Mouse (Mus musculus) midbrain, postnatal 0 days (tissue): ENCODE data around the gene Tarm1. TPM values are rescaled to one million over a fixed set of nuclear protein-coding genes. Genes with fewer than 3 reads are reported as not detected.
A peak's percentile ranks its signal among the peaks of the same experiment; 100 is the strongest.

Experiments used
- ATAC-seq: fragments of 200-750 bp; cut with Nextera tagmentation; 2 replicates; pipeline ENCODE4 v1.8.0; 2017; ENCODE audit warnings: moderate number of reproducible peaks, mild to moderate bottlenecking, moderate TSS enrichment, moderate library complexity; ENCODE audit not compliant: low FRiP score
- DNase-seq: peaks from one replicate; pipeline ENCODE4 v3.0.0-alpha.2; 2015; ENCODE audit warnings: low spot score
- H3K27ac ChIP-seq: fragments of 300-500 bp; sonication (generic); 2 replicates; pipeline ENCODE4 v1.5.1; 2014; ENCODE audit warnings: low read depth, mild to moderate bottlenecking, low read length, mixed read lengths
- H3K27me3 ChIP-seq: fragments of 300-500 bp; sonication (generic); 2 replicates; pipeline ENCODE4 v1.6.1; 2014; ENCODE audit warnings: low read length, control low read depth, mixed read lengths; ENCODE audit not compliant: insufficient read depth
- H3K36me3 ChIP-seq: fragments of 300-500 bp; sonication (generic); 2 replicates; pipeline ENCODE4 v1.6.1; 2014; ENCODE audit warnings: low read length, control low read depth, mixed read lengths; ENCODE audit not compliant: insufficient read depth
- H3K4me1 ChIP-seq: fragments of 300-500 bp; sonication (generic); 2 replicates; pipeline ENCODE4 v1.6.1; 2014; ENCODE audit warnings: mild to moderate bottlenecking, control low read depth, antibody characterized with exemption, low read length, mixed read lengths; ENCODE audit not compliant: insufficient read depth
- H3K4me2 ChIP-seq: fragments of 300-500 bp; sonication (generic); 2 replicates; pipeline ENCODE4 v1.6.1; 2014; ENCODE audit warnings: low read depth, mild to moderate bottlenecking, low read length, mixed read lengths; ENCODE audit not compliant: poor library complexity, severe bottlenecking
- H3K4me3 ChIP-seq: fragments of 300-500 bp; sonication (generic); 2 replicates; pipeline ENCODE4 v1.5.1; 2014; ENCODE audit warnings: low read depth, mild to moderate bottlenecking, low read length, moderate library complexity
- H3K9ac ChIP-seq: fragments of 300-500 bp; sonication (generic); replicated peaks from 2 replicates; pipeline ENCODE4 v1.6.1; 2014; ENCODE audit warnings: mild to moderate bottlenecking, low read length, moderate library complexity, mixed read lengths; ENCODE audit not compliant: poor library complexity, severe bottlenecking
- H3K9me3 ChIP-seq: fragments of 300-500 bp; sonication (generic); 2 replicates; pipeline ENCODE4 v1.6.1; 2016; ENCODE audit warnings: low read length, control low read depth
- CTCF ChIP-seq: IDR thresholded peaks from 2 replicates; pipeline ENCODE4 v1.5.1; 2016; ENCODE audit warnings: antibody characterized with exemption, mild to moderate bottlenecking
- WGBS: fragments of 180-500 bp; shearing (Covaris S2); extraction: QIAGEN DNeasy Blood & Tissue Kit; methylation state at CpG from one replicate; pipeline ENCODE4 v1.1.7; 2014; 5-methylcytosine and 5-hydroxymethylcytosine counted together
- polyA plus RNA-seq: library from polyadenylated mRNA; unstranded; fragments of >200 nt; fragmentation: Nextera tagmentation; extraction: Ambion mirVana; gene quantifications from 2 replicates; pipeline ENCODE4 v1.2.1, GENCODE M21; 2015
- total RNA-seq: library from RNA; depleted of rRNA; stranded (reverse); fragments of >200 nt; gene quantifications from 2 replicates; pipeline ENCODE4 v1.2.3, GENCODE M21; 2014; rRNA removed

Tarm1 gene
- total and polyA plus RNA-seq, 2 experiments from 2014 or later, result not detected

DNA sequence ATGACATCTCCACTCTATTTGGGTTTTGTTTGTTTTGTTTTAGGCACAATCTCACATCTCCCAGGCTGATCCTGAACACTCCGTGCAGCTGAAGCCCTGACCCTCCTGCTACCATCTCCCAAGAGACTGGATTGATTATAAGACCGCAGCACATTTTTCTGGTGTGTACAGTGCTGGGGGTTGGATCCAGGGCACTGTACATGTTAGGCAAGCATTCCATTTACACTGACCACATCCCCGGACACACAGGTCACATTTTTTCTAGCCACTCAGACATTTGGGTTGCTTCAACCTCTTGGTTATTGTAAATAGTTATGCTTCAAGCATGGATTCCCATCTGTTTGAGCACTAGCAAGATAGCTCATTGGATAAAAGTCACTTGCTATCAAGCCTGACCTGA is 55.8 kb downstream of the Tarm1 start:
- DNase-seq, result no peak
- no peak for TF ChIP-seq CTCF
- no peak for ATAC-seq
- no peaks in the 10 kb centered on the region for H3K9me3 ChIP-seq
- H3K4me3 ChIP-seq, result no peak overlapping the region
- no peak overlapping the region for H3K4me2 ChIP-seq
- WGBS, result 79% methylated on average over 3 of the region's 3 CpGs
- no peak overlapping the region for H3K27ac ChIP-seq
- no peaks in the 10 kb centered on the region for H3K4me1 ChIP-seq
- H3K36me3 ChIP-seq, result no peaks in the 10 kb centered on the region
- H3K9ac ChIP-seq, result no peak overlapping the region
- no peaks in the 10 kb centered on the region for H3K27me3 ChIP-seq

DNA sequence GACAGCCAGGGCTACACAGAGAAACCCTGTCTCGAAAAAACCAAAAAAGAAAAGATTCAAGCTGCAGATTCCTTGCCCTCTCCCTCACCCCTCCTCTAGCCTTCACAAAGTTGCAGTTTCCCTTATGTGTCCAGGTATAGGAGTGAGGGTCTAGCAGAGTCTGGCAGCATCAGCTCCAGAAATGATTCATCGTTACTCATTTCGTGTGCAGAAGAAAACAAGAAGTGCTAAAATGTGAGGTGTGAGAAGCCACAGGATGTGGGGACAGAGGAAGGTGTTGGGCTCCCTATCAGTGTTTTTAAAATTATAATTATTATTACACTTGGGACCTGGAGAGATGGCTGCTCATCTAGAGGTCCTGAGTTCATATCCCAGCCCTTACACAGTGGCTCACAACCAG is 57.7 kb downstream of the Tarm1 start:
- Histone ChIP-seq H3K4me2 (no peak overlapping the region), H3K27me3 (no peaks in the 10 kb centered on the region), H3K4me3 (no peak overlapping the region), H3K27ac (no peak overlapping the region), H3K4me1 (no peaks in the 10 kb centered on the region), H3K9me3 (no peaks in the 10 kb centered on the region), H3K9ac (no peak overlapping the region), H3K36me3 (no peaks in the 10 kb centered on the region)
- 81% methylated on average over 3 of the region's 3 CpGs for WGBS
- ATAC-seq, result no peak
- no peak for DNase-seq
- TF ChIP-seq CTCF, result no peak

DNA sequence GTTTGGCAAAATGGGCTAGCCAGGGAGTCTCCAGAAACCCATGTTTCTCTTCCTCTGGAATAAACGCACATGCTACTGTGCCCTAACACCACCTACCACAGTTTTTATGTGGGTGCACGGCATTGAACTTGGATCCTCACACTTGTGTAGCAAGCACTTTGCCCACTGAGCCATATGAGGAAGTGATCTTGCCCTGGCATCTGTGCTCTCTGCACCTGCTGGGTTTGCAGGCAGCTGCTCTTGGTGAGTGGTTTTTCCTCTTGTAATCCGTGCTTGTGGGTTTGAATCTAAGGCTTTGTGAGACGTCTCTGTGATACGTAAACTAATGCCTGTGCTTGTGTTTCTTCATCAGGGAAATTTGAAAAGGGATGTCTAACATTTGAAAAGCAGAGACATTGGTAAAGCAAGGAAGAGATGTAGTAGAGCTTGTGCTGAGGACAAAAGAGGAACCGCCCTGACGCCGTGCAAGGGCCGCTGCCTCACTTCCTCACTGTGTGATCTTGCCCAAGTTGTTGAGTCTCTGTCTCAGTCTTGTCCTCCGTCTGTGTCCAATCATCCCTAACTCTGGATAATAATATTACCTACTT is 59.9 kb downstream of the Tarm1 start:
- H3K36me3 ChIP-seq, result no peaks in the 10 kb centered on the region
- no peak for DNase-seq
- WGBS, result 83% methylated on average over 10 of the region's 10 CpGs
- H3K9me3 ChIP-seq, result no peaks in the 10 kb centered on the region
- no peak overlapping the region for H3K4me2 ChIP-seq
- no peak for TF ChIP-seq CTCF
- ATAC-seq, result no peak
- H3K4me3 ChIP-seq, result no peak overlapping the region
- H3K27ac ChIP-seq, result no peak overlapping the region
- no peaks in the 10 kb centered on the region for H3K4me1 ChIP-seq
- no peak overlapping the region for H3K9ac ChIP-seq
- no peaks in the 10 kb centered on the region for H3K27me3 ChIP-seq

DNA sequence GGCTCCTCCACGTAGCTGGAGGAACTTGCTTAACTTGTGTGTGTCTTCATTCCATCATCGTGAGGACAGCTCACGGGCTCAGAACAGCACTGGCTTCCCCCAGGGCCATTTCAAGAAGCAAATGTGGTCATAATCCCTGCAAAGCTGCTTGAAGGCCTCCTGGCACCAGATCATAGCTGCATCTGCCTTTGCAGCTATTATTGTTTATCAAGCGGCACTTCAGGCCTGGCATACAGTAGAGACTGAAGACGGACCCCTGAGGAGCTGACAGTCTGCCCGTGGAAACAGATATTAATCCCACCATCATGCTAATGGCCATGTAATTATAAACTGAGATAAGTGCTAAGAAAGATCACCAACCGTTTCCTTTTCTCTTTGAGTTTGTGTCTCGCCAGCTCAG is 61.9 kb downstream of the Tarm1 start:
- no peak for TF ChIP-seq CTCF
- H3K9ac ChIP-seq, result no peak overlapping the region
- no peak overlapping the region for H3K27ac ChIP-seq
- no peak for ATAC-seq
- no peaks in the 10 kb centered on the region for H3K9me3 ChIP-seq
- H3K36me3 ChIP-seq, result no peaks in the 10 kb centered on the region
- H3K27me3 ChIP-seq, result no peaks in the 10 kb centered on the region
- no peak overlapping the region for H3K4me3 ChIP-seq
- no peaks in the 10 kb centered on the region for H3K4me1 ChIP-seq
- 50% methylated on average over 8 of the region's 8 CpGs for WGBS
- H3K4me2 ChIP-seq, result no peak overlapping the region
- DNase-seq, result peak; percentile 67

DNA sequence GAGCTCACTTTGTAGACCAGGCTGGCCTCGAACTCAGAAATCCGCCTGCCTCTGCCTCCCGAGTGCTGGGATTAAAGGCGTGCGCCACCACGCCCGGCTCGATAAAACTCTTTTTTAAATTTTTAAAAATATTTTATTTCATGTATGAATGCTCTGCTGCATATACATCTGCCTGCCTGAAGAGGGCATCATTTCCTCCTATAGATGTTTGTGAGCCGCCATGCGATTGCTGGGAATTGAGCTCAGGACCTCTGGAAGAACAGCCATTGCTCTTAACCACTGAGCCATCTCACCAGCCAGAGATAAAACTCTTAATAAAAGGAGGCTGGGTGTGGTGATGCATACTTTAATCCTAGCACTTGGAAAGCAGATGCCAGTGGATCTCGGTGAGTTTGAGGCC is 62.4 kb downstream of the Tarm1 start:
- no peak for ATAC-seq
- no peak for DNase-seq
- H3K9ac ChIP-seq, result no peak overlapping the region
- H3K4me3 ChIP-seq, result no peak overlapping the region
- no peak overlapping the region for H3K27ac ChIP-seq
- H3K27me3 ChIP-seq, result no peaks in the 10 kb centered on the region
- no peaks in the 10 kb centered on the region for H3K9me3 ChIP-seq
- no peak overlapping the region for H3K4me2 ChIP-seq
- 87% methylated on average over 9 of the region's 11 CpGs for WGBS
- peak; percentile 14; the same call in 1 of the 2 replicates for TF ChIP-seq CTCF
- no peaks in the 10 kb centered on the region for H3K4me1 ChIP-seq
- H3K36me3 ChIP-seq, result no peaks in the 10 kb centered on the region

DNA sequence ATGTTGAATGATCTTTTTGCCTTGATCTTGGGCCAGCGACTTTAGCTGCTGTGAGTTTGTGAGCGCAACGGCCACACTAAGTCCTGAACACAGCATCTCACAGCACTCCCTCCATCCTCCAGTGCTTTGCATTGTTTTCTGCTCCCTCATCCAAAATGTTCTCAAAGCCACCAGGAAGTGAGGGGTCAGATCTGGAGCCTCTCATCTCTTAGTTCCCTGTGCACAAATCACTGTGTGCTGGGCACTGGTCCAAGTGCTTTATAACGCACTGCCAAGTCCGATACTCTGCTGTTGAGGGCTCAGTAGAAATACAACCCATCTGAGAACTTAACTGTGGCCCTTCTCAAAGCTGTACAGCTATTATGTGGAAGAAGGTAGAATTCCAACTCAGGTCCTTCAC is 64.5 kb downstream of the Tarm1 start:
- no peaks in the 10 kb centered on the region for H3K27me3 ChIP-seq
- H3K27ac ChIP-seq, result no peak overlapping the region
- H3K4me3 ChIP-seq, result no peak overlapping the region
- ATAC-seq (no peak), DNase-seq (no peak)
- H3K36me3 ChIP-seq, result no peaks in the 10 kb centered on the region
- no peak overlapping the region for H3K9ac ChIP-seq
- H3K9me3 ChIP-seq, result no peaks in the 10 kb centered on the region
- WGBS, result 41% methylated on average over 5 of the region's 5 CpGs
- no peak for TF ChIP-seq CTCF
- H3K4me2 ChIP-seq, result no peak overlapping the region
- no peaks in the 10 kb centered on the region for H3K4me1 ChIP-seq

Other genes with a start within 250 kb of the Tarm1 start
- 27.4 and 39.4 TPM in 2 replicates for gene Myadm, start 213.5 kb downstream of the Tarm1 start, total RNA-seq
- gene Myadm, start 213.5 kb downstream of the Tarm1 start, polyA plus RNA-seq, result 24.2 and 27.2 TPM in 2 replicates
- 11.5 and 12.5 TPM in 2 replicates for gene Prkcg, start 213.4 kb downstream of the Tarm1 start, total RNA-seq
- gene Prkcg, start 213.4 kb downstream of the Tarm1 start, polyA plus RNA-seq, result 6.0 and 7.4 TPM in 2 replicates
- 78.5 and 115 TPM in 2 replicates for gene Cacng7, start 169.7 kb downstream of the Tarm1 start, total RNA-seq
- 2.9 and 3.7 TPM in 2 replicates for gene Cacng7, start 169.7 kb downstream of the Tarm1 start, polyA plus RNA-seq
- 44.0 and 59.0 TPM in 2 replicates for gene Cacng8, start 111.9 kb downstream of the Tarm1 start, total RNA-seq
- gene Cacng8, start 111.9 kb downstream of the Tarm1 start, polyA plus RNA-seq, result 20.8 and 21.4 TPM in 2 replicates
- gene Cacng6, start 78.4 kb downstream of the Tarm1 start, total RNA-seq, result not detected in 2 replicates
- 0.20 TPM in 1 of 2 replicates, not detected in the other for gene Cacng6, start 78.4 kb downstream of the Tarm1 start, polyA plus RNA-seq
- gene Oscar, start 113.5 kb upstream of the Tarm1 start, total RNA-seq, result 0.55 and 1.3 TPM in 2 replicates
- 0.63 and 0.77 TPM in 2 replicates for gene Oscar, start 113.5 kb upstream of the Tarm1 start, polyA plus RNA-seq
- 340 and 373 TPM in 2 replicates for gene Ndufa3, start 114.7 kb upstream of the Tarm1 start, total RNA-seq
- gene Ndufa3, start 114.7 kb upstream of the Tarm1 start, polyA plus RNA-seq, result 556 and 624 TPM in 2 replicates
- gene Tfpt, start 127.3 kb upstream of the Tarm1 start, total RNA-seq, result 19.7 and 30.7 TPM in 2 replicates
- gene Tfpt, start 127.3 kb upstream of the Tarm1 start, polyA plus RNA-seq, result 33.5 and 35.6 TPM in 2 replicates
- 58.6 and 58.9 TPM in 2 replicates for gene Prpf31, start 127.4 kb upstream of the Tarm1 start, total RNA-seq
- gene Prpf31, start 127.4 kb upstream of the Tarm1 start, polyA plus RNA-seq, result 66.0 and 73.8 TPM in 2 replicates
- gene Cnot3, start 142.6 kb upstream of the Tarm1 start, total RNA-seq, result 15.1 and 23.3 TPM in 2 replicates
- gene Cnot3, start 142.6 kb upstream of the Tarm1 start, polyA plus RNA-seq, result 27.1 and 32.6 TPM in 2 replicates
- gene Leng1, start 163.2 kb upstream of the Tarm1 start, total RNA-seq, result 5.2 and 7.2 TPM in 2 replicates
- 11.2 and 12.1 TPM in 2 replicates for gene Leng1, start 163.2 kb upstream of the Tarm1 start, polyA plus RNA-seq
- 4.0 and 8.2 TPM in 2 replicates for gene Tmc4, start 174.9 kb upstream of the Tarm1 start, total RNA-seq
- gene Tmc4, start 174.9 kb upstream of the Tarm1 start, polyA plus RNA-seq, result 3.7 and 4.2 TPM in 2 replicates
- 329 and 396 TPM in 2 replicates for gene Tsen34, start 190.2 kb upstream of the Tarm1 start, total RNA-seq
- gene Tsen34, start 190.2 kb upstream of the Tarm1 start, polyA plus RNA-seq, result 260 and 263 TPM in 2 replicates
- 219 and 252 TPM in 2 replicates for gene Mboat7, start 190.9 kb upstream of the Tarm1 start, total RNA-seq
- gene Mboat7, start 190.9 kb upstream of the Tarm1 start, polyA plus RNA-seq, result 134 and 141 TPM in 2 replicates
- gene Rps9, start 201.4 kb upstream of the Tarm1 start, total RNA-seq, result 733 and 742 TPM in 2 replicates
- 638 and 663 TPM in 2 replicates for gene Rps9, start 201.4 kb upstream of the Tarm1 start, polyA plus RNA-seq
- 0.28 and 0.93 TPM in 2 replicates for gene Pirb, start 217.8 kb upstream of the Tarm1 start, total RNA-seq
- 0.38 and 0.49 TPM in 2 replicates for gene Pirb, start 217.8 kb upstream of the Tarm1 start, polyA plus RNA-seq